Mouse (Mus musculus) heart, embryonic 11.5 days (tissue): ENCODE results near the gene Scgb2b27. TPM values are rescaled to one million over a fixed set of nuclear protein-coding genes. Genes with fewer than 3 reads are reported as not detected.

Source experiments
- polyA plus RNA-seq: library from polyadenylated mRNA; unstranded; fragments of >200 nt; fragmentation: Nextera tagmentation; extraction: Ambion mirVana; gene quantifications from 2 replicates; pipeline ENCODE4 v1.2.1, GENCODE M21; 2014

The Scgb2b27 gene
- polyA plus RNA-seq, 1 experiment from 2014 or later, result not detected

Other genes with a start within 250 kb of the Scgb2b27 start
- gene Scgb2b26, start 68.9 kb downstream of the Scgb2b27 start, polyA plus RNA-seq, result not detected in 2 replicates
- not detected in 2 replicates for gene Scgb1b27, start 7.5 kb upstream of the Scgb2b27 start, polyA plus RNA-seq
- gene Scgb1b30, start 81.5 kb upstream of the Scgb2b27 start, polyA plus RNA-seq, result not detected in 2 replicates
- 4.8 and 7.4 TPM in 2 replicates for gene Wtip, start 119.3 kb upstream of the Scgb2b27 start, polyA plus RNA-seq
- gene Uba2, start 155.7 kb upstream of the Scgb2b27 start, polyA plus RNA-seq, result 125 and 128 TPM in 2 replicates
- 46.7 and 49.7 TPM in 2 replicates for gene Pdcd2l, start 182.7 kb upstream of the Scgb2b27 start, polyA plus RNA-seq
- 798 and 824 TPM in 2 replicates for gene Gpi1, start 216.4 kb upstream of the Scgb2b27 start, polyA plus RNA-seq
- 0.80 and 1.2 TPM in 2 replicates for gene Gm6096, start 237.1 kb upstream of the Scgb2b27 start, polyA plus RNA-seq